Mouse (Mus musculus): Measurements from ENCODE around the gene 2210408I21Rik. TPM values are rescaled to one million over a fixed set of nuclear protein-coding genes. Genes with fewer than 3 reads are reported as not detected.

2210408I21Rik gene
- polyA plus RNA-seq (2017; shearing (Covaris generic)), result 1.6 TPM

GRCm38 (mm10) chr13:77134931-77135620 lies at the start of gene 2210408I21Rik, which contains the start of gene Slf1:
Gene 2210408I21Rik, plus strand, starts transcription at chr13:77135540.
Gene Slf1, minus strand, starts transcription at chr13:77135473.

Other genes with a start within 250 kb of the 2210408I21Rik start
- gene Slf1, start 67 bp upstream of the 2210408I21Rik start, polyA plus RNA-seq (2017; shearing (Covaris generic)), result 14.0 TPM